Mouse (Mus musculus) E14TG2a.4 (cell line): ENCODE data around the gene B230118H07Rik.

Experiments
- CTCF ChIP-seq: conservative IDR thresholded peaks from 2 replicates; pipeline ENCODE4 v1.5.1; 2014; ENCODE audit warnings: low read length
- NANOG ChIP-seq: IDR thresholded peaks from 2 replicates; pipeline ENCODE4 v1.6.1; 2014; ENCODE audit warnings: borderline replicate concordance, low read length, mixed read lengths
- POU5F1 ChIP-seq: IDR thresholded peaks from 2 replicates; pipeline ENCODE4 v1.6.1; 2014; ENCODE audit warnings: low read length, borderline replicate concordance

DNA sequence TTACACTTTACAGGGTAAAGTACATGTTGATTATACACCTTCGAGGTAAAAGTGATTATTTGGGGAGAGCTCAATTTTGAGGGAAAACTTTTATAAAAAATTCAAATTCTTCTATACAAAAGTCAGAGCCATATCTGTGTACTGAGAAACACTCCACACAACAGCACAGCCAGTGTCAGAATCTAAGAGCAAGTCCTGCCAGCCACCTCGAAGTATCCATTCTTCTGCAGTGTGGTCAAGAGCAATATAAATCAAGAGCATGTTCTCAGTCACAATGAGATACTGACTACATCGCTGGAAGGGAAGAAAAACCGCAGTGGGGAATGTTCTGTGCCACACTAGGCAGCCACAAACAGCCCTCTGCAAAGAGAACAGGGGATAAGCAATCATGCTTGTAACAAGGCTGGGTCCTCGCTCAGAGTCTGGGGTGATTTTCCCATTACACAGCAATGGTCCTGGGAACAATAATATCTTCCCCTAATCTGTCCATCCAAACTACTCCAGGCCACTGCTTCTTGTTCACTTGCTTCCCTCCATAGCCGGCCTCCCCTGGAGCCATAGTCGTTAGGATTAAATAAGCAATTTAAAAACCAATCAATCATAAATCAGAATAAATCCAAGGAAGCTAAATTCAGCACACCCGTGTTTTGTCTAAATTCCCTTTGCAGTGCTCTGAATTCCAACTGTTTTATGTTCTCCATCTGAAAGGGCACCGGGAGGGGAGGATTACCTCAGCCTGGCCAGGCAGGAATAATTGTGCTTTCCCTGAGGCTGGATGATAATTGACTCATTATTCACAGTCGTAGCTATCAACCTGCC is 57.1 kb downstream of the B230118H07Rik start:
- TF ChIP-seq CTCF (no peak), POU5F1 (no peak), NANOG (no peak)
